Mouse (Mus musculus) forebrain, embryonic 12.5 days (tissue): ENCODE measurements around the gene Uap1l1. TPM values are rescaled to one million over a fixed set of nuclear protein-coding genes. Genes with fewer than 3 reads are reported as not detected.

Source experiments
- ATAC-seq: fragments of 200-750 bp; cut with Nextera tagmentation; 2 replicates; pipeline ENCODE4 v1.8.0; 2017; ENCODE audit warnings: moderate TSS enrichment; ENCODE audit not compliant: low FRiP score
- H3K27ac ChIP-seq: fragments of 300-500 bp; sonication (generic); 2 replicates; pipeline ENCODE4 v1.5.1; 2016; ENCODE audit warnings: mild to moderate bottlenecking
- H3K27me3 ChIP-seq: fragments of 300-500 bp; sonication (generic); 2 replicates; pipeline ENCODE4 v1.6.1; 2016; ENCODE audit warnings: mild to moderate bottlenecking
- H3K36me3 ChIP-seq: fragments of 300-500 bp; sonication (generic); replicated peaks from 2 replicates; pipeline ENCODE4 v1.6.1; 2016; ENCODE audit warnings: mild to moderate bottlenecking
- H3K4me1 ChIP-seq: fragments of 300-500 bp; sonication (generic); 2 replicates; pipeline ENCODE4 v1.6.1; 2016
- H3K4me2 ChIP-seq: fragments of 300-500 bp; sonication (generic); 2 replicates; pipeline ENCODE4 v1.6.1; 2016; ENCODE audit warnings: mild to moderate bottlenecking, moderate library complexity
- H3K4me3 ChIP-seq: fragments of 300-500 bp; sonication (generic); replicated peaks from 2 replicates; pipeline ENCODE4 v1.5.1; 2016; ENCODE audit warnings: mild to moderate bottlenecking
- H3K9ac ChIP-seq: fragments of 300-500 bp; sonication (generic); 2 replicates; pipeline ENCODE4 v1.6.1; 2016; ENCODE audit warnings: mild to moderate bottlenecking
- H3K9me3 ChIP-seq: fragments of 300-500 bp; sonication (generic); 2 replicates; pipeline ENCODE4 v1.6.1; 2016
- WGBS: fragments of 180-500 bp; shearing (Covaris S2); methylation state at CpG from one replicate; pipeline ENCODE4 v1.1.7; 2016; 5-methylcytosine and 5-hydroxymethylcytosine counted together
- polyA plus RNA-seq: library from polyadenylated mRNA; unstranded; fragments of >200 nt; fragmentation: Nextera tagmentation; extraction: Ambion mirVana; gene quantifications from 2 replicates; pipeline ENCODE4 v1.2.1, GENCODE M21; 2016

The Uap1l1 gene
- polyA plus RNA-seq, 1 experiment from 2014 or later, result 4.3 TPM

GRCm38 (mm10) chr2:25395721-25396596 lies 30.5 kb upstream of the Uap1l1 start, which contains the start of gene Entpd2:
Entpd2 (plus strand) TSS chr2:25395874.
- H3K4me3 ChIP-seq, result peak within 1 kb of the TSS; percentile 37
- H3K4me2 ChIP-seq, result peak within 1 kb of the TSS; percentile 64
- peaks cover 75% of the 10 kb centered on the region for H3K27me3 ChIP-seq
- WGBS, result 1% methylated on average over 56 of the region's 57 CpGs
- ATAC-seq, result peak; percentile 23; the same call in 1 of the 2 replicates
- no peaks in the 10 kb centered on the region for H3K9me3 ChIP-seq
- no peak within 1 kb of the TSS for H3K27ac ChIP-seq
- H3K9ac ChIP-seq, result peak within 1 kb of the TSS; percentile 29; the same call in 1 of the 2 replicates
- peaks cover 21% of the 10 kb centered on the region for H3K4me1 ChIP-seq
- H3K36me3 ChIP-seq, result no peaks in the 10 kb centered on the region

GRCm38 (mm10) chr2:25394281-25395221 lies 29.1 kb upstream of the Uap1l1 start:
- H3K4me3 ChIP-seq, result no peak overlapping the region
- peaks cover 61% of the 10 kb centered on the region for H3K27me3 ChIP-seq
- H3K36me3 ChIP-seq, result no peaks in the 10 kb centered on the region
- H3K9ac ChIP-seq, result no peak overlapping the region
- WGBS, result 26% methylated on average over 3 of the region's 3 CpGs
- no peak overlapping the region for H3K27ac ChIP-seq
- H3K4me2 ChIP-seq, result no peak overlapping the region
- H3K4me1 ChIP-seq, result peaks cover 21% of the 10 kb centered on the region
- no peak for ATAC-seq
- no peaks in the 10 kb centered on the region for H3K9me3 ChIP-seq

DNA sequence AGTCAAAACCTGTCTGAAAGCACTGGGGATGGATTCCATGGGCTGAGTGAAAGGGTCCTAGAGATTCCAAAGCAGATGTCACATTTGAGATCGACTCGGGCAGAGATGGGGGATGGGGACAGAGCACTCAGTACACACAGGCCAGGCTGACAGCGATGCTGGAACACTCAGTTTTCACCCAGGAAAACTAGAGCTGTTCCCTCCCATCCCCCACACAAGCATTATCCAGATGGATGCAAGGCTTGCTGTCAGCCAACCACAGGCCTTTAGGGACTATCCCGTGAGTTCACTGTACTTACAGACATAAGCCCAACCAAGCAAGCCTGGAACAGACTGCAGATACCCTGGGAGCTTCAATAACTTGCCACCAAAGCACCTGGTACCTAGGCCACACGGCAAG lies 25.8 kb upstream of the Uap1l1 start:
- H3K9me3 ChIP-seq, result no peaks in the 10 kb centered on the region
- no peak overlapping the region for H3K27ac ChIP-seq
- no peak overlapping the region for H3K9ac ChIP-seq
- no peaks in the 10 kb centered on the region for H3K36me3 ChIP-seq
- WGBS, result 74% methylated on average over 5 of the region's 5 CpGs
- ATAC-seq, result no peak
- peaks cover 19% of the 10 kb centered on the region for H3K4me1 ChIP-seq
- no peak overlapping the region for H3K4me2 ChIP-seq
- no peak overlapping the region for H3K4me3 ChIP-seq
- H3K27me3 ChIP-seq, result peaks cover 28% of the 10 kb centered on the region

- Histone ChIP-seq H3K4me3 (no peak overlapping the region), H3K9me3 (no peaks in the 10 kb centered on the region), H3K27me3 (no peaks in the 10 kb centered on the region; the same call in 1 of the 2 replicates), H3K4me2 (no peak overlapping the region), H3K27ac (no peak overlapping the region), H3K4me1 (no peaks in the 10 kb centered on the region), H3K9ac (no peak overlapping the region), H3K36me3 (no peaks in the 10 kb centered on the region)
- no peak for ATAC-seq
- WGBS, result 81% methylated on average over 5 of the region's 5 CpGs
These were observed 19.0 kb upstream of the Uap1l1 start for GRCm38 (mm10) chr2:25384492-25384891.

DNA sequence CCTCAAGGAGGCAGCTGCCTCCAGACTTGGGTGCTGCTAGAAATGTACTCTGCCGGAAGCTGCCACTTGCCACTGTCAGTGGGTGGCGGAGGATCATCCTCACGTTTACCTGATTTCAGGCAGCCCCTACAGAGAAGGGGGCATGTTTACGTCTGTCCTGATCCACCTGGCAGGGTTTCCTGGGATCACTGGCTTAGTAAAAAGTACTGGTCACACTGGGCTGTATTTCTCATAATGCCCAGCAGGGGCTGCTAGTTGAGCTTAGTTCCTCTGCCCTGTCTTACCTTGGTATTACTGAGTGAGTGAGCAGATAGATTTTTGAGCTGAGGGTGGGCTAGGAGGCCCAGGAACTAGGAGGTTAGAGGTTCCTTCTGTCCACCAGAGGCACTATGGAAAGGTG lies 11.1 kb upstream of the Uap1l1 start:
- no peaks in the 10 kb centered on the region for H3K9me3 ChIP-seq
- no peak overlapping the region for H3K4me3 ChIP-seq
- H3K27ac ChIP-seq, result no peak overlapping the region
- no peak for ATAC-seq
- no peaks in the 10 kb centered on the region for H3K27me3 ChIP-seq
- 0 out of 2 replicates have a peak overlapping the region, but pooled peaks have one; percentile 2 for H3K9ac ChIP-seq
- peaks cover 41% of the 10 kb centered on the region for H3K36me3 ChIP-seq
- 67% methylated on average over 4 of the region's 4 CpGs for WGBS
- H3K4me1 ChIP-seq, result peaks cover 27% of the 10 kb centered on the region
- no peak overlapping the region for H3K4me2 ChIP-seq

GRCm38 (mm10) chr2:25373431-25373830 lies 7.9 kb upstream of the Uap1l1 start:
- Histone ChIP-seq H3K27me3 (peaks cover 6% of the 10 kb centered on the region), H3K9me3 (no peaks in the 10 kb centered on the region), H3K4me2 (peak overlapping the region; percentile 60), H3K27ac (no peak overlapping the region), H3K36me3 (peaks cover 41% of the 10 kb centered on the region), H3K4me3 (peak overlapping the region; percentile 79), H3K4me1 (peaks cover 32% of the 10 kb centered on the region), H3K9ac (peak overlapping the region; percentile 83)
- no peak for ATAC-seq
- 23% methylated on average over 2 of the region's 2 CpGs for WGBS

DNA sequence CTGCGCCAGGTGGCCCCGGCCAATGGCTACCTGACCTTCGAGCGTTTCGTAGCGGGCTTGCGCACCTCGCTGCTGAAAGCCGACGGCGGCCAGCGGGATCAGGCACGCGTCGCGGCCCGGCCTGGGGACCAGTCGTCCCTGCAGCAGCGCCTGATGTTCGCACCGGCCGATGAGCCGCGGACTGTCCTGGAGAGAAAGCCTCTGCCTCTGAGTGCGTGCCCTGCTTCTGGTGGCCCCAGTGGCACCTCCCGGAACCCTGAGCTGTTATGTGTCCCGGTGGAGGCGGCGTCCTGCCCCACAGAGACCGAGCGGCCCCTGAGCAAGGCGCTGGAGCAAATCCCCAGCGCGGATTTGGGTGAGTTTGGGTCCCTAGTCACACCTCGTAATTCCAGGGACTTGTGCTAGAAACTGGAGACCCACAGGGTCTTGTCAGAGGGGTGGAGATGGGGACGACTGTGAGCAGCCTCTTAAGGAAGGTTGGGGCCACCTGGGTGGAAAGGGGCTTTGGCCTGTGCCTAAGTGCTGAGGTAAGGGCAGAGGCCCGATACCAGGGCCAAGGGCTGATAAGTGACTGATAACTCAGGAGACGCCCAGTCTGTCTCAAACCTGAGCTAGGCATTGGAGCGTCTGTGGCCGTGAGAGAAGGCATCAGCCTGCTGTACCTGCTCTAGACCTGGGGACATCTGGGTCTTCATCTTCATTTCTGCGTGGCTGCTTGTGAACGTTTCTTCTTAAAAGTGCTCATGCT lies 7.3 kb upstream of the Uap1l1 start:
- Histone ChIP-seq H3K27me3 (peaks cover 11% of the 10 kb centered on the region), H3K4me2 (peak overlapping the region; percentile 60), H3K9ac (peak overlapping the region; percentile 83), H3K36me3 (peaks cover 35% of the 10 kb centered on the region), H3K4me1 (peaks cover 32% of the 10 kb centered on the region), H3K4me3 (peak overlapping the region; percentile 79), H3K9me3 (no peaks in the 10 kb centered on the region), H3K27ac (peak overlapping the region; percentile 78)
- peak; percentile 28; the same call in 1 of the 2 replicates for ATAC-seq
- WGBS, result 2% methylated on average over 42 of the region's 42 CpGs

GRCm38 (mm10) chr2:25371764-25372643 lies 6.5 kb upstream of the Uap1l1 start, which contains the start of gene Sapcd2:
Sapcd2 (plus strand) TSS chr2:25372321.
- peak within 1 kb of the TSS; percentile 83 for H3K9ac ChIP-seq
- H3K4me2 ChIP-seq, result peak within 1 kb of the TSS; percentile 60
- under 1% methylated on average over 65 of the region's 65 CpGs for WGBS

GRCm38 (mm10) chr2:25369996-25370395 lies 4.5 kb upstream of the Uap1l1 start:
- Histone ChIP-seq H3K27me3 (peaks cover 34% of the 10 kb centered on the region), H3K9ac (no peak overlapping the region), H3K4me3 (no peak overlapping the region), H3K36me3 (peaks cover 7% of the 10 kb centered on the region), H3K4me2 (no peak overlapping the region), H3K4me1 (peaks cover 39% of the 10 kb centered on the region), H3K27ac (no peak overlapping the region), H3K9me3 (no peaks in the 10 kb centered on the region)
- no peak for ATAC-seq
- WGBS, result 91% methylated on average over 3 of the region's 3 CpGs

More at GRCm38 (mm10) chr2:25371764-25372643, 6.5 kb upstream of the Uap1l1 start, which contains the start of gene Sapcd2:
- ATAC-seq, result peak; percentile 96
- H3K9me3 ChIP-seq, result no peaks in the 10 kb centered on the region
- H3K4me1 ChIP-seq, result peaks cover 32% of the 10 kb centered on the region
- H3K36me3 ChIP-seq, result peaks cover 26% of the 10 kb centered on the region
- H3K27ac ChIP-seq, result peak within 1 kb of the TSS; percentile 94
- peak within 1 kb of the TSS; percentile 79 for H3K4me3 ChIP-seq
- H3K27me3 ChIP-seq, result peaks cover 16% of the 10 kb centered on the region

GRCm38 (mm10) chr2:25364761-25365090 lies 756 bp downstream of the Uap1l1 start:
- H3K27me3 ChIP-seq, result peaks cover 57% of the 10 kb centered on the region
- peak; percentile 17; the same call in 1 of the 2 replicates for ATAC-seq
- H3K4me3 ChIP-seq, result peak overlapping the region; percentile 52
- peak overlapping the region; percentile 97 for H3K4me2 ChIP-seq
- H3K9ac ChIP-seq, result no peak overlapping the region
- no peak overlapping the region for H3K27ac ChIP-seq
- 33% methylated on average over 9 of the region's 9 CpGs for WGBS
- no peaks in the 10 kb centered on the region for H3K9me3 ChIP-seq
- peaks cover 11% of the 10 kb centered on the region for H3K4me1 ChIP-seq
- no peaks in the 10 kb centered on the region for H3K36me3 ChIP-seq

DNA sequence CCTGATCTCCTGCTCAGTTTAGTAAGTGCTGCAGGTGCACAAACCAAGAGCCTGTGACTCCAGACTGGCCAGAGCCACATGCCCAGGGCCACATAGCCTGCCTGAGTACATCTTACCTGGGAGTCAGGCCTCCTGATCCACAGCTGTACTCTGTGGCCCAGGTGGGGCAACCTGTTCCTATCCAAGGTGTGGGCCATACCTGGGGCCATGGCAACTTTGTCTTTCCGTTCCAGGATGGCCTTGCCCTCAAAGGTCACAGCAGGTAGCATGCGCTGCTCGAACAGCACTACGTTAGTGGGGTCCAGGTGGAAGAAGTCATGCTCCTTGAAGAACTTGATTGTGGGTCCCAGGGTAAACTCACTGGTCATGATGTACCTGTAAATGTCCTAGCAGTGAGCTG lies 1.2 kb downstream of the Uap1l1 start:
- no peak overlapping the region; the same call in 1 of the 2 replicates for H3K4me2 ChIP-seq
- peaks cover 56% of the 10 kb centered on the region for H3K27me3 ChIP-seq
- no peaks in the 10 kb centered on the region for H3K36me3 ChIP-seq
- H3K9ac ChIP-seq, result no peak overlapping the region
- H3K4me1 ChIP-seq, result peaks cover 11% of the 10 kb centered on the region
- H3K9me3 ChIP-seq, result no peaks in the 10 kb centered on the region
- no peak for ATAC-seq
- H3K4me3 ChIP-seq, result no peak overlapping the region
- no peak overlapping the region for H3K27ac ChIP-seq
- 88% methylated on average over 4 of the region's 4 CpGs for WGBS
